Mouse (Mus musculus) liver, embryonic 16.5 days (tissue): ENCODE measurements around the gene 4931406P16Rik. TPM values are rescaled to one million over a fixed set of nuclear protein-coding genes. Genes with fewer than 3 reads are reported as not detected.
A peak's percentile ranks its signal among the peaks of the same experiment; 100 is the strongest.
"Not testable (repeated sequence)": the region's sequence is repeated elsewhere in the genome, so short reads cannot be mapped to it uniquely, and the experiment has no call there.

Source experiments
- ATAC-seq: fragments of 200-750 bp; cut with Nextera tagmentation; 2 replicates; pipeline ENCODE4 v1.8.0; 2017; ENCODE audit warnings: low read depth, mild to moderate bottlenecking, moderate number of reproducible peaks, moderate library complexity
- H3K27ac ChIP-seq: fragments of 300-500 bp; sonication (generic); 2 replicates; pipeline ENCODE4 v1.5.1; 2014; ENCODE audit warnings: mild to moderate bottlenecking, low read length
- H3K27me3 ChIP-seq: fragments of 300-500 bp; sonication (generic); 2 replicates; pipeline ENCODE4 v1.6.1; 2014; ENCODE audit warnings: low read depth, low read length, mixed read lengths; ENCODE audit not compliant: control insufficient read depth, insufficient read depth
- H3K36me3 ChIP-seq: fragments of 300-500 bp; sonication (generic); 2 replicates; pipeline ENCODE4 v1.6.1; 2014; ENCODE audit warnings: mild to moderate bottlenecking; ENCODE audit not compliant: control insufficient read depth, insufficient read depth
- H3K4me1 ChIP-seq: fragments of 300-500 bp; sonication (generic); 2 replicates; pipeline ENCODE4 v1.6.1; 2014; ENCODE audit warnings: low read depth, low read length, mixed read lengths; ENCODE audit not compliant: control insufficient read depth
- H3K4me2 ChIP-seq: fragments of 300-500 bp; sonication (generic); 2 replicates; pipeline ENCODE4 v1.6.1; 2014; ENCODE audit warnings: low read depth, low read length, mixed read lengths
- H3K4me3 ChIP-seq: fragments of 300-500 bp; sonication (generic); 2 replicates; pipeline ENCODE4 v1.5.1; 2014; ENCODE audit warnings: low read depth, mild to moderate bottlenecking, low read length
- H3K9ac ChIP-seq: fragments of 300-500 bp; sonication (generic); 2 replicates; pipeline ENCODE4 v1.6.1; 2014; ENCODE audit warnings: low read depth, low read length
- H3K9me3 ChIP-seq: fragments of 300-500 bp; sonication (generic); replicated peaks from 2 replicates; pipeline ENCODE4 v1.6.1; 2016; ENCODE audit warnings: low read length; ENCODE audit not compliant: control insufficient read depth
- WGBS: fragments of 180-500 bp; shearing (Covaris S2); extraction: QIAGEN DNeasy Blood & Tissue Kit; methylation state at CpG from one replicate; pipeline ENCODE4 v1.1.7; 2014; ENCODE audit not compliant: insufficient replicate concordance; 5-methylcytosine and 5-hydroxymethylcytosine counted together
- polyA plus RNA-seq: library from polyadenylated mRNA; unstranded; fragments of >200 nt; fragmentation: Nextera tagmentation; extraction: Ambion mirVana; gene quantifications from 2 replicates; pipeline ENCODE4 v1.2.1, GENCODE M21; 2015

The 4931406P16Rik gene
- polyA plus RNA-seq, 1 experiment from 2014 or later: 17.0 TPM

DNA sequence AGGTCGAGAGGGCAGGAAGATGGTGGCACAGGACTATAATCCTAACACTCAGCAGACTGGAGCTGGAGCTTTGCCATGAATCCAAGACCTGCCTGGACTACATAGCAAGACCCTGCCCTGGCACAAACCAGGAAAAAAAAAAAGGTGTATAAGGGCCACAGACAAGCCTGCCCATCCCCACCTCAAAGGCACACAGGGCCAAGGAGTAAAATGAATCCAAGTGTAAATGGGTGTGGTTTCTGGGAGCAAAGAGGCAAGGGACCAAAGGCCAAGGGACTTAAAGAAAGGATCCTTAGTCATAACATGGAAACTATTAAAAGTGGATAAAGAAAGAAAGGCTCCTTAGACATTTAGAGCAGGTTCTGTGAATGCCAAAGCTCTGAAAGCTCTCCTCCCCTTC, 94.9 kb downstream of the 4931406P16Rik start:
- no peak overlapping the region for H3K27ac ChIP-seq
- H3K27me3 ChIP-seq: no peaks in the 10 kb centered on the region
- no peak for ATAC-seq
- no peak overlapping the region for H3K9ac ChIP-seq
- H3K4me3 ChIP-seq: no peak overlapping the region
- H3K4me2 ChIP-seq: no peak overlapping the region
- H3K9me3 ChIP-seq: no peaks in the 10 kb centered on the region
- H3K4me1 ChIP-seq: peaks cover 9% of the 10 kb centered on the region; the same call in 1 of the 2 replicates
- 46% methylated on average over 1 of the region's 1 CpGs for WGBS
- peaks cover 32% of the 10 kb centered on the region for H3K36me3 ChIP-seq

GRCm38 (mm10) chr7:34216474-34216873, 96.9 kb downstream of the 4931406P16Rik start:
- Histone ChIP-seq H3K4me3 (no peak overlapping the region), H3K9ac (no peak overlapping the region), H3K27ac (no peak overlapping the region), H3K9me3 (no peaks in the 10 kb centered on the region), H3K27me3 (no peaks in the 10 kb centered on the region), H3K4me2 (no peak overlapping the region), H3K4me1 (peaks cover 9% of the 10 kb centered on the region; the same call in 1 of the 2 replicates), H3K36me3 (peaks cover 24% of the 10 kb centered on the region)
- WGBS: 69% methylated on average over 10 of the region's 10 CpGs
- ATAC-seq: no peak

DNA sequence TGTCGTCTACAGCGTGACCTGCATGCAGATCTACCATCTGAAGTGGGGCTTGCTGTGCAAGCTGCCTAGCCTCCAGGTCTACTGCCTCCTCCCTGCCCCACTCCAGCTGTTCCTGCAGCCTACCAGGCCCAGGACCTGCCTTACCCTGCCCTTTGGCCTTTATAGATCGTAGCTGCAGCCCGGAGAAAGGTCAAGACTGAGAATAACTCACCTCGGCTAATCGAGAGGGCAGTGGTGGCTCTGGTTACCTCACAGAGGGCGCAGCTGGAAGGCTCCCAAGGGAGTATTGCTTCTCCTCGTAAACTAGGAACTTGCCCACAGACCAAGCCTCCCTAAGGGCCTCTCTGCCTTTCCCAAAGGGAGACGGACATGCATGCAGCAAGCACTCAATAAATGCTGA, 97.9 kb downstream of the 4931406P16Rik start:
- Histone ChIP-seq H3K4me3 (no peak overlapping the region), H3K9me3 (no peaks in the 10 kb centered on the region), H3K27me3 (no peaks in the 10 kb centered on the region), H3K27ac (no peak overlapping the region), H3K4me1 (peaks cover 9% of the 10 kb centered on the region; the same call in 1 of the 2 replicates), H3K4me2 (no peak overlapping the region), H3K9ac (no peak overlapping the region), H3K36me3 (peaks cover 24% of the 10 kb centered on the region)
- peak; percentile 41 for ATAC-seq
- WGBS: 65% methylated on average over 9 of the region's 9 CpGs

DNA sequence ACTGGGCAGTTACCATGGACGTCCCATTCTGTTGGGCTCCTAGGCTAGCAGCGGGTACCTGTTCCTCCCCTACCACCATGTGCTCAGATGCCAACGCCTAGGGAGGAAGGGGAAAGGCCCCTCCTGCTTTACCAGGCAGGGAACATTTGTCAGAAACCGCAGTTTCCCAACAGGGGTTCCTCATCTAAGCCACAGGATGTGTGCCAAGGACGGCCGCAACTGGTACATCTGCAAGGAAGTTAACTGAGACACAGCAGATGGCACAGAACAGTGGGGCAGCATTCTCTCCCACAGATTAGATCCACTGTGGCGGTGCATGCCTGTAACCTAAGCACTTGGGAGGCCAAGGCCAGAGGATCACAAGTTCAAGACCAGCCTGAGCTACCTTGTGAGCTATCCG, 98.7 kb downstream of the 4931406P16Rik start:
- Histone ChIP-seq H3K27me3 (no peaks in the 10 kb centered on the region), H3K4me1 (peaks cover 9% of the 10 kb centered on the region; the same call in 1 of the 2 replicates), H3K4me2 (no peak overlapping the region), H3K4me3 (no peak overlapping the region), H3K9me3 (no peaks in the 10 kb centered on the region), H3K36me3 (peaks cover 24% of the 10 kb centered on the region), H3K9ac (no peak overlapping the region), H3K27ac (no peak overlapping the region)
- 77% methylated on average over 8 of the region's 8 CpGs for WGBS
- peak; percentile 15; the same call in 1 of the 2 replicates for ATAC-seq

GRCm38 (mm10) chr7:34213281-34213680, 100.1 kb downstream of the 4931406P16Rik start:
- Histone ChIP-seq H3K4me1 (peaks cover 9% of the 10 kb centered on the region; the same call in 1 of the 2 replicates), H3K27me3 (no peaks in the 10 kb centered on the region), H3K9me3 (no peaks in the 10 kb centered on the region), H3K36me3 (peaks cover 21% of the 10 kb centered on the region), H3K9ac (no peak overlapping the region), H3K27ac (no peak overlapping the region), H3K4me3 (no peak overlapping the region), H3K4me2 (no peak overlapping the region)
- no peak for ATAC-seq
- 72% methylated on average over 7 of the region's 7 CpGs for WGBS

- Histone ChIP-seq H3K27ac (no peak overlapping the region), H3K9ac (no peak overlapping the region), H3K27me3 (no peaks in the 10 kb centered on the region), H3K36me3 (peaks cover 35% of the 10 kb centered on the region), H3K9me3 (no peaks in the 10 kb centered on the region), H3K4me2 (no peak overlapping the region), H3K4me1 (no peaks in the 10 kb centered on the region), H3K4me3 (no peak overlapping the region)
- WGBS: 80% methylated on average over 9 of the region's 9 CpGs
- ATAC-seq: no peak
Measured at GRCm38 (mm10) chr7:34208027-34208745, 105.2 kb downstream of the 4931406P16Rik start.

DNA sequence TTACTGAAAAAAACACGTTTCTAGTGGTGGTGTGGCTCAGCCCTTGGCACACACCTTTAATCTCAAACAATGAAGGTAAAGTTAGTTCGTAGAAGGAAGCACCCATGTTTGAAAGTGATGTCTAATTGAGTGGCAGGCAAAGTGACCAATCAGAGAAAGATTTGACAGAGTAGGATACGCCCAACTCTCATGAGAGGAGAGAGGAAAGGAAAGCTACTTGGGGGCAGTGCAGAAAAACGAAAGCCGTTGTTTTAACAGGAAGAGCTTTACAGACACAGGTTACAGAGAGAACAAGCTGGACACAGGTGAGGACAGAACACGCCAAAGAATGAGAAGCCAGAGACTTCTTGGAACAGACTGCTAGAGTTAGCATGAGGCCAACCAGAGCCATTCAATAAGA, 107.0 kb downstream of the 4931406P16Rik start:
- 72% methylated on average over 6 of the region's 6 CpGs for WGBS
- Histone ChIP-seq H3K27ac (no peak overlapping the region), H3K36me3 (peaks cover 44% of the 10 kb centered on the region), H3K4me3 (no peak overlapping the region), H3K9me3 (no peaks in the 10 kb centered on the region), H3K4me2 (no peak overlapping the region), H3K4me1 (no peaks in the 10 kb centered on the region), H3K9ac (no peak overlapping the region), H3K27me3 (no peaks in the 10 kb centered on the region)
- ATAC-seq: no peak

GRCm38 (mm10) chr7:34202147-34202546, 111.2 kb downstream of the 4931406P16Rik start:
- not testable (repeated sequence) for H3K4me1 ChIP-seq, H3K9me3 ChIP-seq, H3K27me3 ChIP-seq, H3K4me2 ChIP-seq, H3K4me3 ChIP-seq, H3K27ac ChIP-seq, H3K9ac ChIP-seq, ATAC-seq
- WGBS: 88% methylated on average over 10 of the region's 10 CpGs
- H3K36me3 ChIP-seq: peaks cover 36% of the 10 kb centered on the region

DNA sequence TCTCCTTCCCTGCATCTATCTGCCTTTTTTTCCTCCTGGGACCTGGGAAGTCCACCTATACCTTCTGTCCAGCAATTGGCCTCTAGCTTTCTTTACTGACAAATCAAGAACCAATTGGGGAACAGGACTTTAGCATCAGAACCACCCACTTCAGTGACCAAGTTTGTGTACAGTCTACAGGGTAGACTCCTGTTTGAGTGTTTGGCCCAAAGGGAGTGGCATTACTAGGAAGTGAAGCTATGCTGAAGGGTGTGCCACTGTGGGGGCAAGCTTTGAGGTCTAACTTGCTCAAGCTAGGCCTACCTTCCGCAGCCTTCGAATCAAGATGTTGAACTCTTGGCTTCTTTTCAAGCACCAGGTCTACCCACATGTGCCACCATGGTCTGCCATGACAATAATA, 112.5 kb downstream of the 4931406P16Rik start:
- Histone ChIP-seq H3K9ac (no peak overlapping the region), H3K27ac (no peak overlapping the region), H3K9me3 (no peaks in the 10 kb centered on the region), H3K36me3 (peaks cover 33% of the 10 kb centered on the region), H3K4me3 (no peak overlapping the region), H3K4me1 (peaks cover under 1% of the 10 kb centered on the region), H3K4me2 (no peak overlapping the region), H3K27me3 (no peaks in the 10 kb centered on the region)
- 82% methylated on average over 2 of the region's 2 CpGs for WGBS
- no peak for ATAC-seq
